Mouse (Mus musculus) neural tube, embryonic 15.5 days (tissue): Measurements from ENCODE around the gene Gm11214. TPM values are rescaled to one million over a fixed set of nuclear protein-coding genes. Genes with fewer than 3 reads are reported as not detected.

ENCODE experiments used
- ATAC-seq: fragments of 200-750 bp; cut with Nextera tagmentation; 2 replicates; pipeline ENCODE4 v1.8.0; 2017; ENCODE audit warnings: mild to moderate bottlenecking, moderate TSS enrichment, moderate library complexity; ENCODE audit not compliant: low FRiP score
- H3K27ac ChIP-seq: fragments of 300-500 bp; sonication (generic); replicated peaks from 2 replicates; pipeline ENCODE4 v1.5.1; 2015; ENCODE audit warnings: mild to moderate bottlenecking, inconsistent platforms
- H3K27me3 ChIP-seq: fragments of 300-500 bp; sonication (generic); replicated peaks from 2 replicates; pipeline ENCODE4 v1.6.1; 2015; ENCODE audit warnings: inconsistent platforms
- H3K36me3 ChIP-seq: fragments of 300-500 bp; sonication (generic); 2 replicates; pipeline ENCODE4 v1.6.1; 2015; ENCODE audit warnings: inconsistent platforms
- H3K4me1 ChIP-seq: fragments of 300-500 bp; sonication (generic); 2 replicates; pipeline ENCODE4 v1.6.1; 2015; ENCODE audit warnings: inconsistent platforms
- H3K4me2 ChIP-seq: fragments of 300-500 bp; sonication (generic); 2 replicates; pipeline ENCODE4 v1.6.1; 2015; ENCODE audit warnings: inconsistent platforms, mild to moderate bottlenecking, moderate library complexity
- H3K4me3 ChIP-seq: fragments of 300-500 bp; sonication (generic); replicated peaks from 2 replicates; pipeline ENCODE4 v1.5.1; 2015; ENCODE audit warnings: mild to moderate bottlenecking, inconsistent platforms
- H3K9ac ChIP-seq: fragments of 300-500 bp; sonication (generic); replicated peaks from 2 replicates; pipeline ENCODE4 v1.6.1; 2015; ENCODE audit warnings: mild to moderate bottlenecking, inconsistent platforms
- H3K9me3 ChIP-seq: fragments of 300-500 bp; sonication (generic); replicated peaks from 2 replicates; pipeline ENCODE4 v1.6.1; 2016; ENCODE audit warnings: inconsistent platforms
- WGBS: fragments of 180-500 bp; shearing (Covaris S2); methylation state at CpG from one replicate; pipeline ENCODE4 v1.1.7; 2015; ENCODE audit warnings: mixed read lengths; 5-methylcytosine and 5-hydroxymethylcytosine counted together
- polyA plus RNA-seq: library from polyadenylated mRNA; unstranded; fragments of >200 nt; fragmentation: Nextera tagmentation; extraction: Ambion mirVana; gene quantifications from 2 replicates; pipeline ENCODE4 v1.2.1, GENCODE M21; 2015

The Gm11214 gene
- not detected in 2 replicates for polyA plus RNA-seq

DNA sequence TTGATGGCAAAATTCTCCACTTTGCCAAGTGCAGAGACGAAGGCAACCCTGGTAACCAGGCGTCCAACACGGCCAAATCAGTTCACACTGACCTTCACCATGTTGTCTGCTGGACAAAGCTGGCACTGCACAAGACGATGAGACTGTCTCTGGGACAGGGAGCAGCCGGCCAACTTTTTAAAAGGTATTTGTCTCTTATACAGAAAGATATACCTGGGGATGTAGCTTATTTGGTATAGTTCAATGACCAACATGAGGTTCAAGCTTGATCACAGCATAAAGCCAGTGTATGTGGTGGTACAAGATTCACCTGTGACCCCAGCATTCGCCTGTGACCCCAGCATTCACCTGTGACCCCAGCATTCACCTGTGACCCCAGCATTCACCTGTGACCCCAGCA is at the start of gene Gm11214:
Gm11214 (minus strand) TSS at position 101 of the 400 bp plus-strand sequence.
- Histone ChIP-seq H3K4me2 (no peak within 1 kb of the TSS), H3K27me3 (no peaks in the 10 kb centered on the region), H3K4me1 (no peaks in the 10 kb centered on the region), H3K27ac (no peak within 1 kb of the TSS), H3K9ac (no peak within 1 kb of the TSS), H3K4me3 (no peak within 1 kb of the TSS), H3K36me3 (no peaks in the 10 kb centered on the region), H3K9me3 (no peaks in the 10 kb centered on the region)
- ATAC-seq = no peak
- WGBS = 91% methylated on average over 6 of the region's 6 CpGs

DNA sequence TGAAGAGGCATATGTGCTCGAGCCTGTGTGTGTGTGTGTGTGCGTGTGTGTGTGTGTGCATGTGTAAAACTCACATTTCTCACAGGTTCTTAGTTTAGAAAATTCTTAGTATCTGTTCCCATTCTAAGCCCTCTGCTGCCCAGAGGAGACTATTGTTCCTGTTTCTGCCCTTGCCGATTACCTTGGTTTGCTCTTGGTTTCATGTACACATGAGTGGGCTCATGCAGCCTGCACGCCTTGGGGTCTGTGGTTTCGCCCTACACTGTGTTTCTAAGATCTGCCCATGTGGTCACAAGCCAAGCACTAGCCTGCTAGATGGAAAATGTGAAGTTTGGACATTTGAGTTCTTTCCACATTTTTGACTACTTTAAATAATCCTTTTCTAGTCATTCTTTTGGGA is 48.7 kb upstream of the Gm11214 start:
- H3K4me1 ChIP-seq = no peaks in the 10 kb centered on the region

DNA sequence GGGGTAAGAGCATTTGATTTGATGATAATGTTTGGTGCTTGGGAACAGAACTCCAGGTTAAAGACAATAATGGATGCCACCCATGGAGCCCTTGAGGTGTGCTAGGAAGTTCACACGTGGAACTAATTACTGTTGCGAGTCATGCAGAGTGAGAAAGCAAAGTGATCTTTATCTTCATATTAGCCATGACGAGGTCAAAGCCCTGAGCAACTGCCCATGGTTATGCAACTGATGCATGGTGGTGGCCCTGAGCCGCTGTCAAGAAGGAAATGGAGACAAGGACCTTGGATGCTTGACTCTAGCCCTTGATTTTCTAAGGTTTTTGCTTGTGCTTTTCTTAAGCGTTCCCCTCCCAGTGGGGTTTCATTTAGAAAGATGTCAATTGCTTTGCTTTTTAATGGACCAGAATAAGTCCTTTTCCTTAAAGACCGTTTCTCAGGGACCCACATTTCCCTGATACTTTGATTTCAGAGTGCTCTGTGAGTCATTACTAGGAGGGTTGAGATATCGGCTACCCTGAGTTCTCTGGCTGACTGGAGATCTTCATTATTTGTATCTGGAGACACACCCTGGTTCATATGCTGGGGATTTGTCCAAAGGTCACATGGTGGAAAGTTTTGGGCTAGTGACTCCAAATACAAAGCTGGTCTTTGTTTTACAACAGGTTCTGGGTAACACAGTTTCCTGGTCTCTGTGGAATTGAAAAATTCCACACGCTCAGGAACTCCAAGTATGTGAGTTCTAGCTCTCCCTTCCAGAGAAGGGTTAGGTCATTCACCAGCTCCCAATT is 47.4 kb upstream of the Gm11214 start:
- Histone ChIP-seq H3K4me1 (no peaks in the 10 kb centered on the region), H3K4me2 (no peak overlapping the region), H3K9ac (no peak overlapping the region), H3K27me3 (no peaks in the 10 kb centered on the region), H3K9me3 (no peaks in the 10 kb centered on the region), H3K36me3 (no peaks in the 10 kb centered on the region), H3K27ac (no peak overlapping the region), H3K4me3 (no peak overlapping the region)
- ATAC-seq = no peak
- 64% methylated on average over 8 of the region's 8 CpGs for WGBS

More for the DNA sequence above, 48.7 kb upstream of the Gm11214 start:
- Histone ChIP-seq H3K9me3 (no peaks in the 10 kb centered on the region), H3K4me2 (no peak overlapping the region), H3K36me3 (no peaks in the 10 kb centered on the region), H3K27me3 (no peaks in the 10 kb centered on the region), H3K9ac (no peak overlapping the region), H3K4me3 (no peak overlapping the region), H3K27ac (no peak overlapping the region)
- 92% methylated on average over 5 of the region's 5 CpGs for WGBS
- no peak for ATAC-seq

DNA sequence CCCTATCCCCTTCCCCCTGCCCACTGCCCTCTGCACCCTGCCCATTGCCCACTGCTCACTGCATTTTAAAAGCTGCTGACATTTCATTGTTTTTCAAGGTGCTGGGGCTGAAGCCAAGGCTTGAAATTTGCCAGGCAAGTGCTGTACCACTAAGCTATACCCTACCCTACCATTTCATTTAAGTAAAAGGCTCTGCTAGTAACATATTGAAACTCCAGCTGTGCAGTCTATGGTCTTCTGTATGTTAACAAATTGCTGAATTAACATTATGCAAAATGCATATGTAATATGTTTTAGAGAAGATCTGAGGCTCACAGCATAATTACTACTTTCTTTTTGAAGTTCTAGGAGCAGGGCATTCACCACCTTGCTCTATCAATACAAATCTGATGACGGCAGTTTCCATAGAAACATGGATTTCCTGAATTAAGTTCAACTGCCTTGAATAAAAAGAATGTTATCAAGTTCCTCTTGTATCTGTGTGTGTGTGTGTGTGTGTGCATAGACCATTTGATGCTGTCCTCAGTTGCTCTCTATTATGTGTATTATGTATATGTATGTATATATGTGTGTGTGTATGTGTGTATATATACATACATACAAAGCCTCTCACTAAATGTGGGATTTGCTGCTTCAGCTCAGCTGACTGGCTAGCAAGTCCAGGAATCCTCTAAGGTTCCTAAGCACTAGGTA is 43.2 kb upstream of the Gm11214 start:
- no peaks in the 10 kb centered on the region for H3K36me3 ChIP-seq
- H3K4me1 ChIP-seq = no peaks in the 10 kb centered on the region
- no peak overlapping the region for H3K4me2 ChIP-seq
- no peaks in the 10 kb centered on the region for H3K9me3 ChIP-seq
- no peak overlapping the region for H3K9ac ChIP-seq
- no peak for ATAC-seq
- no peaks in the 10 kb centered on the region for H3K27me3 ChIP-seq
- H3K4me3 ChIP-seq = no peak overlapping the region
- 71% methylated on average over 1 of the region's 1 CpGs for WGBS
- no peak overlapping the region for H3K27ac ChIP-seq

DNA sequence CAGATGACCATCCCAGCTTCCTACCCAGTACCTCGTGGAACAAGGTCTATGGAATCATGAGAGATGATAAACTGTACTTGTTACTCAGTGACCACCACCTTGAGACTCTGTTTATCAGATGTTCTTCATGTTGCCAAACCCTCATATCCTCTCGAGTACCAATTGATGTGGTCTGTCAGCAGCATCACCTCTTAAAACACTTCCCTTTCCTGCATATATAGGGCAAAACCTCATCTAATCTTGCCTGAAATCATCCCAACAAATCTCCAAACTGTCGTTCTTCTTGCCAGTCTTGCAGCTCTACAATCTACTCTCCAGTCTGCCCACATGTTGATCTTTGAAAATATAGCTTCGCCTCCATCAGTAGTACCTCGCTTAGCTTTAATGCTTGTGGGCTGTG is 41.1 kb upstream of the Gm11214 start:
- Histone ChIP-seq H3K9ac (no peak overlapping the region), H3K4me3 (no peak overlapping the region), H3K4me1 (no peaks in the 10 kb centered on the region), H3K27me3 (no peaks in the 10 kb centered on the region), H3K4me2 (no peak overlapping the region), H3K9me3 (no peaks in the 10 kb centered on the region), H3K27ac (no peak overlapping the region), H3K36me3 (no peaks in the 10 kb centered on the region)
- ATAC-seq = no peak
- WGBS = 86% methylated on average over 5 of the region's 5 CpGs

DNA sequence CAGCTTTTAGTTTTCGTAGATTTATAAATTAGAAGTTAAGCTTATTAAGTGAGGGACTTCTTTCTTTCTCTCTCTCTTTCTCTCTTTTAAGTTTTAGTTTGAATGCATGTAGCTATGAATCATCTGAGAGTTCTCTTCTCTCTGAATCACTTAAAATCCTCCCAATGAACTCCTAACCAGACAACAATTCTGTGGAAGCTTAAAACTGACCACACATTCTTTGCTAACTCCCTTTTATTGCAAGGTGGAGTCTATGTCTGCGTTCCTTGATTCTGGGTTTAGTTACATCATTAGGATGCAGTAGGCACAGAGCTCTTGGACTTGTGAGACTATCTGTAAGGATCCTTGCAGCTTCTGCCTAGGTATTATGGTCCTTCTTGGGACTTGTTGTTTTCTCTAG is 40.5 kb upstream of the Gm11214 start:
- Histone ChIP-seq H3K4me3 (no peak overlapping the region), H3K4me1 (no peaks in the 10 kb centered on the region), H3K27ac (no peak overlapping the region), H3K4me2 (no peak overlapping the region), H3K36me3 (no peaks in the 10 kb centered on the region), H3K9me3 (no peaks in the 10 kb centered on the region), H3K27me3 (no peaks in the 10 kb centered on the region), H3K9ac (no peak overlapping the region)
- WGBS = 92% methylated on average over 2 of the region's 2 CpGs
- no peak for ATAC-seq

DNA sequence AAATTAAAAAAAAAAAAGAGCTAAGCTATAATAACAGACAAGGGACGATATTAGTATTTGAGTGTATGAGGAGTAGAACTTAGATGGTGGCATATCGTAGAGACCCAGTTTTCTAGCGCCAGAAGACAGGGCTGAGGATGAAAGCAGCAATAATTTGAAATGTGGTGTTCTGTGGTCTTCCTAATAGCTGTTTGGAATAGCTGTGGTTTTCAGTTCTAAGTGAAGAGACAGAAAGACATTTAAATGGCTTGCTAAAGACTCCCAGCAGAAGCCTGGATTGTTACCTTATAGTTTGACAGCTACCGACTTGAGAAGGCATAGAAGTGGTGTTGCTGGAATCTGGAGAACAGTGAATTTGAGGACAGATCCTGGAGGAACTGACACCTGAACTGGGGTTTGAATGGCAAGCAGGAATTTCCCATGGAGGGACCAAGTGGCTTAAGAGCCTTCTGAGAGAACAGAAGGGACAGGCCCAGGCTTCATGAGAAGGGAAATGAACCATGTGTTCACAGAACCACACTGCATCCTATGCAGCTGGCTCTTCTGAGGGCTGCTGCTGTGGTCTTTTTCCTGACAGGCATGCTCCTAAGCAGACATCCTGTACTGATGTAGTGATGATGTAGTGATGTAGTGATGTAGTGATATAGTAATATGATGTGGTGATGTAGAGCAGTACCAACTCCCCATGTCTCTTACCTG is 39.0 kb upstream of the Gm11214 start:
- no peaks in the 10 kb centered on the region for H3K27me3 ChIP-seq
- WGBS = 93% methylated on average over 4 of the region's 4 CpGs
- H3K4me3 ChIP-seq = no peak overlapping the region
- ATAC-seq = no peak
- H3K36me3 ChIP-seq = no peaks in the 10 kb centered on the region
- no peak overlapping the region for H3K27ac ChIP-seq
- no peaks in the 10 kb centered on the region for H3K4me1 ChIP-seq
- no peaks in the 10 kb centered on the region for H3K9me3 ChIP-seq
- no peak overlapping the region for H3K9ac ChIP-seq
- H3K4me2 ChIP-seq = no peak overlapping the region

DNA sequence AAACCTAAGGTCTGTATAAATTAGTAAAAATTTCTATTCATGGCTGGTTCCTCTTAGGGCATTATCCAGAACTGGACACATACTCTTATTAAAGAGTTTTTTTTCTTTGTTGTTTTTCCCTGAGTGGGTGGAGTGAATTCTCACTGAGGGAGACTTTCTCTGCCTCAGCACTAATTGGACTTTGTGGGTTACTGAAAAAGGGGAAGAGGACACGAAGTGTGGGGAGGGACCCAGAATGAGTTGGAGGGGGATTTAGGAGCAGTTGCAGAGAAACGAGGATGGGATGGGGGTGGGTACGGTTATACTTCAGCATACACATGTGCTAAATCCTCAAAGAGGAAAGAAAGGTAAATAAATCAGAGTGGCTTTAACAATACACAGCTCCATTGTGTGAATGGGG is 36.6 kb upstream of the Gm11214 start:
- 70% methylated on average over 3 of the region's 3 CpGs for WGBS
- no peaks in the 10 kb centered on the region for H3K4me1 ChIP-seq
- no peak overlapping the region for H3K4me2 ChIP-seq
- no peaks in the 10 kb centered on the region for H3K9me3 ChIP-seq
- H3K9ac ChIP-seq = no peak overlapping the region
- H3K27me3 ChIP-seq = no peaks in the 10 kb centered on the region
- ATAC-seq = no peak
- H3K36me3 ChIP-seq = no peaks in the 10 kb centered on the region
- H3K27ac ChIP-seq = no peak overlapping the region
- no peak overlapping the region for H3K4me3 ChIP-seq

DNA sequence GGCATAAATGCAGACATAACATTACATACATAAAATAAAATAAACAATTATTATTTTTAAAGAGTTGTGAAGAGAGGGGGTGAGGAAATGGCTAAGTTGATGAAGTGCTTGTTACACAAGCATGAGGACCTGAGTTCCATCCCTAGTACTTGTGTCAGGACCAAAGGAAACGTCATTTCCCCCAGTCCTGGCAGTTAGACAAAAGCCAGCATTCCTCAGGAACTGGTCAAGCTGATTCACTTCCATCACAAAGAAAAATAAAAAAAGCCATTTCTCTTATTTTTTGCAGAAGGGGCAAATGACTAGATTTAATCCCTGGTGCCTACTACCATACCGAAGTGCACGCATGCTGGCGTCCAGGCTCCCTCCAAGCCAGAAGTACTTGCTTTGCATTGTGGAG is 33.7 kb upstream of the Gm11214 start:
- no peaks in the 10 kb centered on the region for H3K36me3 ChIP-seq
- H3K4me3 ChIP-seq = no peak overlapping the region
- H3K27ac ChIP-seq = no peak overlapping the region
- WGBS = 92% methylated on average over 4 of the region's 4 CpGs
- no peaks in the 10 kb centered on the region for H3K27me3 ChIP-seq
- ATAC-seq = no peak
- H3K9ac ChIP-seq = no peak overlapping the region
- H3K9me3 ChIP-seq = no peaks in the 10 kb centered on the region
- no peaks in the 10 kb centered on the region for H3K4me1 ChIP-seq
- H3K4me2 ChIP-seq = no peak overlapping the region

DNA sequence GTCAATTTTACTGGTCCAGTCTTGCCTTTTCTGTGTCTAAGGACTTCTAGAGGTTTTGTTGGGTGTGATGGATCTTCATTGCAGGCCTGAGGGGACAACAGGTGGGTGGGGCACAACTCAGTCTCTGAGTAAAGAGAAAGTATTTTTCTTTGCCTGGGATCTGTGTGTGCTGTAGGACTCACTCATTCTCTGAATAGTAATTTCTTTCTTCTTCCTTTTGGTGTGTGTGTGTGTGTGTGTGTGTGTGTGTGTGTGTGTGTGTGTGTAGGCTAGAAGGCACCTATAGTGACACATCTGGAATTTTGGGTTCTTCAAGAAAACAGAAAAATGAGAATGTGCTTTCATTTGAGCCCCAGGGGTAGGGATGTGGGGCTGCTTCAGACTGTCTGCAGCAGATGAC is 29.2 kb upstream of the Gm11214 start:
- no peak for ATAC-seq
- H3K4me2 ChIP-seq = no peak overlapping the region
- no peak overlapping the region for H3K4me3 ChIP-seq
- H3K27ac ChIP-seq = no peak overlapping the region
- H3K4me1 ChIP-seq = no peaks in the 10 kb centered on the region
- no peaks in the 10 kb centered on the region for H3K9me3 ChIP-seq
- no peaks in the 10 kb centered on the region for H3K36me3 ChIP-seq
- H3K9ac ChIP-seq = no peak overlapping the region
- no peaks in the 10 kb centered on the region for H3K27me3 ChIP-seq

DNA sequence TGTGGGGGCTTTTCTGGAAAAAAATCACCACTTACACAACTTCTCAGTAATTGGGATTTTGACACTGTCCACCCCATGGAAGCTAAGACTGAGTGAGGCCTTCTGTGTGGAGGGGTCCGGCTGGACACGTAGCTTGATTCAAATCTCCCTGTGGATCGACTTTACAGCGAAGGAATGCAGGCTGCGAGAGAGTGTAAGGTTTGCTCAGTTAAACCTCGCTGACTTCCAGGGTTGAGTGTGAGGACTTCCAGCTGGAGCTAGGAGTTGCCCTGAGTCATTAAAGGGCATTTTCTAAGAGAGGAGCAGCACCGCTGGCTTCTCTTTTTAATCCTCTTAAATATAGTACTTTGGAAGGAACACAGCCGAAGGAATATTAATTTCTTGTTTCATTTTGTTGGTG is 24.2 kb upstream of the Gm11214 start:
- Histone ChIP-seq H3K27me3 (no peaks in the 10 kb centered on the region), H3K4me1 (no peaks in the 10 kb centered on the region), H3K9ac (no peak overlapping the region), H3K9me3 (no peaks in the 10 kb centered on the region), H3K27ac (no peak overlapping the region), H3K36me3 (no peaks in the 10 kb centered on the region), H3K4me2 (no peak overlapping the region), H3K4me3 (no peak overlapping the region)
- 91% methylated on average over 8 of the region's 8 CpGs for WGBS
- no peak for ATAC-seq

DNA sequence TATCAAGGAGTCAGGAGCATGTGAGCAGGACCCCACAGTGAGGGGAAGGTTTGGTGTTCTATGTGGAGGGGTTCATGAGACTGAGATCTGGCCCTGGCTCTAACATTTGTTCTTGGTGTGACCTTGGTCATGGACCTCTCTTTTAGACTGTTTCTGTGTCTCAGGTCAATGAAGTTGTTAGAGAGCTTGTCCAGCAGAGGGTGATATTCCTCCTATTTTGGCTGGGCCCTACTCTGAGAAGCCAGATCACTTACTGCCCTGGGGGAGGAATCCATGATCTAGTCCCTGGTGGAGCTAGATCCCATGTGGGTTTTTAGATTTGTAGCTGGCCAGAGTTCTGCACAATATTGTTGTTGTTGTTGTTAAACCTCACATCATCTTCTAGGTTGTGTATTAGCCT is 23.0 kb upstream of the Gm11214 start:
- no peak overlapping the region for H3K9ac ChIP-seq
- H3K4me2 ChIP-seq = no peak overlapping the region
- no peaks in the 10 kb centered on the region for H3K9me3 ChIP-seq
- ATAC-seq = no peak
- H3K4me3 ChIP-seq = no peak overlapping the region
- no peak overlapping the region for H3K27ac ChIP-seq
- H3K36me3 ChIP-seq = no peaks in the 10 kb centered on the region
- no peaks in the 10 kb centered on the region for H3K27me3 ChIP-seq
- no peaks in the 10 kb centered on the region for H3K4me1 ChIP-seq
